Mouse (Mus musculus) spleen, adult 12 weeks (tissue): ENCODE results near the gene Rpl27.
"Not testable (repeated sequence)": the region's sequence is repeated elsewhere in the genome, so short reads cannot be mapped to it uniquely, and the experiment has no call there.

ENCODE experiments used
- DNase-seq: peaks from one replicate; pipeline ENCODE4 v3.0.0; 2022; ENCODE audit warnings: low spot score

Rpl27 gene

DNA sequence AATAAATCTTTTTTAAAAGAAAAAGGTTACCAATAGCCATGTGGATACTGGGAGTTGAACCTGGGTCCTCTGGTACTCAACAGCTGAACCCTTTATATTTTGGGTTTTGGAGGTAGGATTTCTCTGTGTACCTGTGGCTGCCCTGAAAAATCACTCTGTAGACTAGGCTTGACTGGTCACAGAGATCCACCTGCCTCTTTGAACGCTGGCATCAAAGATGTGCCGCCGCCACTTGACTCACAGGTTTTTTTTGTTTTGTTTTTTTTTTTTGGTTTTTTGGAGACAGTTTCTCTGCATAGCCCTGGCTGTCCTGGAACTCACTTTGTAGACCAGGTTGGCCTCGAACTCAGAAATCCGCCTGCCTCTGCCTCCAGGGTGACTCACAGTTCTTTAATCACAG lies 5.7 kb downstream of the Rpl27 start:
- no peak for DNase-seq

- DNase-seq, result peak; percentile 72
Measured at GRCm38 (mm10) chr11:101448274-101448746, 6.2 kb downstream of the Rpl27 start, which contains the start of gene Ifi35. Gene Ifi35, plus strand, starts transcription at chr11:101448407.

DNA sequence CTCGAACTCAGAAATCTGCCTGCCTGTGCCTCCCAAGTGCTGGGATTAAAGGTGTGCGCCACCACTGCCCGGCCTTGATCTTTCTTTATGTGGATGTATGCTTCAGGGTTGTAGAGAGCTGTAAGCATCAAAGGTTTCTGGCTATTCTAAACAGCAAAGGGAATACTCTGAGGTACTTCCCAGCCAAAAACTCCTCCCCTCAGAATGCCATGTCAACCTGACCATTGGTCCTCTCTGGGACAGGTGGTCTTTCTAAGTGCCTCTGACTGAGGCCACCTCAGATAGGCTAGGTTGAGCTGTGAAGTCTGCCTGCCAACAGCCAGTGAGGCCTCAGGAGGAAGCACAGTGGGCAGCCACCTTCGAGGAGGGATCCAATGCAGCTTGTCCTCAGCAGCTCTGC lies 6.8 kb downstream of the Rpl27 start:
- DNase-seq, result no peak

DNA sequence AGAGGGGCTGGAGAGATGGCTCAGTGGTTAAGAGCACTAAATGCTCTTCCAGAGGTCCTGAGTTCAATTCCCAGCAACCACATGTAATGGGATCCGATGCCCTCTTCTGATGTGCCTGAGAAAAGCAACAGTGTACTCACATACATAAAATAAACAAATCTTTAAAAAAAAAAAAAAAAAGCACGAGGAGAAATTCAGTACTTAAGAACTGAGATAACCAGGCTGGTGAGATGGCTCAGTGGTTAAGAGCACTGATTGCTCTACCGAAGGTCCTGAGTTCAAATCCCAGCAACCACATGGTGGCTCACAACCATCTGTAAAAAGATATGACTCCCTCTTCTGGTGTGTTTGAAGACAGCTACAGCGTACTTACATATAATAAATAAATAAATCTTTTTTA lies 7.5 kb downstream of the Rpl27 start:
- not testable (repeated sequence) for DNase-seq

DNA sequence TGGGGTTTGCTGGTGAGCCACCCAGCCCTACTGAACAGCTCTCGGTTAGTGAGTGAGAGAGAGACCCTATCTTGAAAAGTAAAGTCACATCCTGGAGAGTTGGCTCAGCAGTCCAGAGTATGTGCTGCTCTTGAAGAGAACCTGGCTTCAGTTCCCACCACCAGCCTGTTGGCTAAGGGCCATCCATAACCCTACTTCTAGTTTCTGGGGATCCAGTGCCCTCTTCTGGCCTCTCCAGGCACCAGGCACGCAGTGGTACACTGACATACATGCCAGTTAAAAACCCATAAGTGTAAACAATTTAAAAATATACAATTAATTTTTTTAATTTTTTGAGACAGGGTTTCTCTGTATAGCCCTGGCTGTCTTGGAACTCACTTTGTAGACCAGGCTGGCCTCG lies 8.3 kb downstream of the Rpl27 start:
- no peak for DNase-seq

DNA sequence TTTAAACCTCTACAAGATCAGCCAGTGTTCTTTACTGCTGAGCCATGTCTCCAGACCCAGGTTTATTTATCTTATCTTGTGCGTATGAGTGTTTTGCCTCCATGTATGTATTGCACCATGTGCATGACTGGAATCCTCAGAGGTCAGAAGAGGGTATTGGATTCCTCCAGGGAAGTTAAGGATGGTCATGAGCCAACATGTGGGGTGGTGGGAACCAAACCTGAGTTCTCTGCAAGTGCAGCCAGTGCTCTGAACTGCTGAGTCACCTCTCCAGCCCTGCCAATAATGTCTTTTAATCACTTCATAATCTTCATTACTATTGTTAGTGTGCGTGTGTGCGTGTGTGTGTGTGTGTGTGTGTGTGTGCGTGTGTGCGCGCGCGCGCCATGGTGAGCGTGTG lies 9.4 kb downstream of the Rpl27 start:
- no peak for DNase-seq

DNA sequence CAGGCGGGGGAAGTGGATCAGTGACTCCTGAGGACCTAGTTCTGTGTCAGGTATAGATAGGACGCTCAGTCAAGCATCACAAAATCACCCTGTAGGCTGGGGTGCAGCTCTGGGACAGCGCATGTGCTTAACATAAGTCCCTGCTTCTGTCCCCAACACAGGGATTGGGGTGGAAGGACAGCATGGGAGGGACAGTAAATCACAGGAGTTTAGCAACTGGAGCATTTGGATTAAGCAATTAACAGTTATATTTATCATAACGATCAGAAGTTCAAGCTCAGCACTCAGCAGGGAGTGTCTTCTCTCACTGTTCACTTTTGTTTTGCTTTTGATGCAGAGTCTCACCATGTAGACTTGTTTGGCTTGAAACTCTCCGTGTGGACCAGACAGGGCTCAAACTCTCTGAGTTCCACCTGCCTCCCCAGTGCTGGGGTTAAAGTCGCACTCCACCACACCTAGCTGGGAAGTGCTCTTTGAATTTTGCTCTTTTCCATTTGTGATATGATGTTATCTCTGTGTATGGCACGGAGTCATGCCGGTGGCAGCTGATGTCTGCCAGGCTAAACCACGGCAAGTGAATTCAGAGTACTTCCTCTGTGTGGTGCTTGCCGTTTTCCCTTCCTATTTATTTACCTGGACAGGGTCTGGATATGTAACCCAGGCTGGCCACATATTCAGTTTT lies 10.1 kb downstream of the Rpl27 start:
- DNase-seq, result no peak

DNA sequence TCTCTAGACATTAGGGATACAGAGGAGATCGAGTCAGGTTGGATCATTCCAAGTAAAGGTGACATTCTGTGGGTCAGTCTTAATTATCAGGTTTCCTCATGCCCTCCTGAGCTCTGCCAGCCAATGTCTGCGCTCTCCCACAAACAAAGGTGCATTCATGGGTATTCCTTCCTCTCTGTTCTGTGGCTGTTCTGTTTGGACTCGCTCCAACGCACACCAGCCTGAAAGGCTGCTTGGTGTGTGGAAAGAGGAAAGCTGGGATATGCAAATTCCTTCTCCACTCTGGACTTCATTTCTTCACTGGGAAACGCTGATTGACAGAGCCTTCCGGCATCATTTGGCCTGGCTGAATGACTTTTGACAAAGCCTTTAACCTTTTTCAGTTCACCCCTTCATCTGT lies 12.6 kb downstream of the Rpl27 start:
- DNase-seq, result no peak

GRCm38 (mm10) chr11:101455627-101456026 lies 13.5 kb downstream of the Rpl27 start:
- DNase-seq, result no peak

- DNase-seq, result no peak
Measured at GRCm38 (mm10) chr11:101457631-101458030, 15.5 kb downstream of the Rpl27 start.

- no peak for DNase-seq
Measured at GRCm38 (mm10) chr11:101458217-101458616, 16.1 kb downstream of the Rpl27 start.

- no peak for DNase-seq
Measured at GRCm38 (mm10) chr11:101459716-101460115, 17.6 kb downstream of the Rpl27 start.

DNA sequence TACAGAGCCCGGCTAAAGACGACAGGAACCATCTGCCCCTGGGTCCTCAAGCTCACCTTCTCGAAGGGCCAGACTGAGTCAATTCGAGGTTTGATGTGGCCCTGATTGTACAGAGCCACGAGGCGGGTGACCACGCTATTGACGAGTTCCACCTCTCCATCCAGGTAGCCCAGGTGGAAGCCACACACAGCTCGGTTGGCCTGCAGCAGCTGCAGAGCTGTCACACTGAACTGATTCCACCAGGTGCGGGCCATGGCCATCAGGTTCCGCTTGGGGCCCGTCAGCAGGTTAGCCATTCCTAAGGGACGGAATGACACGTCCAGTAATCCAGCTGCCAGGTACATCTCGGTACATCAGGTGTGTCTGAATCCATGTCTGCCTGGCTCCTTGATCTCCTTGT lies 18.2 kb downstream of the Rpl27 start:
- no peak for DNase-seq

- DNase-seq, result no peak
Measured at GRCm38 (mm10) chr11:101462141-101462540, 20.0 kb downstream of the Rpl27 start.

GRCm38 (mm10) chr11:101462583-101463440 lies 20.7 kb downstream of the Rpl27 start:
- no peak for DNase-seq

- DNase-seq, result no peak
Measured at GRCm38 (mm10) chr11:101464211-101465100, 22.4 kb downstream of the Rpl27 start, which contains the start of gene Rnd2. Gene Rnd2, plus strand, starts transcription at chr11:101464999.

GRCm38 (mm10) chr11:101465101-101465868 lies 23.2 kb downstream of the Rpl27 start:
- peak; percentile 33 for DNase-seq

DNA sequence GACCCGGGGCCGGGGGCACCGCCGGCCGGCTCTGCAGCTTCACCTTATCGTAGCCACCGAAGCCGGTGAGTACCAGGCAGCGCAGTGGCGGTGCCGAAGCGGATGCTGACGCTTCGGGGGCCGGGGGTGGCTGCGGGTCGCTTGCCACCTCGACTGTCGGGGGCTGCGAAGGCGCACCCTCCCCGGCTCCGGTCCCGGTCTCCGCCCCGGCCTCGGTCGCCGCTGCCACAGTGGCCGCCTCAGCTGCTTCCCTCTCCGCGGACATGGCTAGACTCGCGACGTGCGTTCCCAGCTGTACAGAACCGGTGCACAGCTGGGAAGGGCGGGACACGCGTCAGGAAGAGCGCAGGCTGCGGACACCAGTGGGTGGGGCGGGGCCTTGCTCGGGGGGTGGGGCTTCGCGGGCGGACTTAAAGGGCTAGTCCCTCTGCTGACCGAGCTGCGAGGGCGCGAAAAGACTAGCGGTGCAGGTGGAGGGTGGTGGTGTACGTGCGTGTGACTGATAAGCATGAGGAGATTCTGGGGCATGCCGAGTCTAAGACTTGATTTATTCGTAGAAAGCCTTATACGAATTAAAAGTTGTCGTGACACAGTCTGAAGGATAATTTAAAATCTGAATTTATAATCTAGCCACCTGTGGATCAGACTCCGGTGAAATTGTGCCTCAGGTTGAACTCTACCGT lies 23.9 kb downstream of the Rpl27 start, which contains the start of gene Vat1:
Vat1 (minus strand) TSS at position 362 of the 683 bp plus-strand sequence.
- peak; percentile 39 for DNase-seq

- DNase-seq, result not testable (repeated sequence)
Measured at GRCm38 (mm10) chr11:101466552-101466950, 24.5 kb downstream of the Rpl27 start.

GRCm38 (mm10) chr11:101467477-101468262 lies 25.6 kb downstream of the Rpl27 start:
- peak; percentile 17 for DNase-seq
